Mouse (Mus musculus): ENCODE data around the gene Spata16.

DNA sequence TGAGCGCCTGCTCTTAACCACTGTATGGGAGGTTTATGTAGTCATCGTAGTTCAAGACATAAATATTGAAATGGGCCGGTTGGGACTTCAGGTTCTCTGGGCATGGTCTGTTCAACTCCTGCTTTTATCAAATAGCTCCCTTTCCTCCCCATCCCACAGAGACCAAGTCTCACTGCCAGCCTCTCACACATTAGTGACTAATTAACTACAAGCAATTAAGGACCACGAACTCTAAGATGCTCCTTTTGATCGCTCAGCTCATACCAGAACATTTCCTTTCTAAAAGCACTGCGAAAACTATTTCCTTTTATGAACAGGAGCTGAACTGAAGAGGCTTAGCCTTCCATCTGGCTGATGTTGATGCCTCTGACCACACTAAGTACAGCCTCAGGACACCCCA, 346.3 kb downstream of the Spata16 start:
- TF ChIP-seq POLR2A (IDR thresholded peaks at IDR 0.05; ENCODE audit: low read depth, low read length) (no peak), MAFK (IDR thresholded peaks at IDR 0.05; ENCODE audit: insufficient replicate concordance, low read length) (no peak), ELF1 (IDR thresholded peaks at IDR 0.05; ENCODE audit: low read depth, low read length) (no peak), CTCF (conservative IDR thresholded peaks at IDR 0.05 in 1 of 2, IDR thresholded peaks at IDR 0.05 in 1 of 2; ENCODE audit: low read depth in 2 of 2, low read length in 2 of 2) (no peak), RCOR1 (conservative IDR thresholded peaks at IDR 0.05; ENCODE audit: low read depth, low read length) (no peak), TBP (conservative IDR thresholded peaks at IDR 0.05; ENCODE audit: low read depth, low read length) (no peak), MAZ (IDR thresholded peaks at IDR 0.05; ENCODE audit: low read depth, low read length) (no peak), EP300 (IDR thresholded peaks at IDR 0.05; ENCODE audit: low read length) (no peak)

All from CH12.LX (cell line).